Mouse (Mus musculus): Measurements from ENCODE around the gene Olfr262. TPM values are rescaled to one million over a fixed set of nuclear protein-coding genes. Genes with fewer than 3 reads are reported as not detected.

The Olfr262 gene
- polyA plus RNA-seq (2014; fragmentation: Illumina TruSeq; extraction: RNeasy Lipid Tissue Mini Kit (QIAGEN cat#74804); ENCODE audit: low read depth, low replicate concordance): not detected

DNA sequence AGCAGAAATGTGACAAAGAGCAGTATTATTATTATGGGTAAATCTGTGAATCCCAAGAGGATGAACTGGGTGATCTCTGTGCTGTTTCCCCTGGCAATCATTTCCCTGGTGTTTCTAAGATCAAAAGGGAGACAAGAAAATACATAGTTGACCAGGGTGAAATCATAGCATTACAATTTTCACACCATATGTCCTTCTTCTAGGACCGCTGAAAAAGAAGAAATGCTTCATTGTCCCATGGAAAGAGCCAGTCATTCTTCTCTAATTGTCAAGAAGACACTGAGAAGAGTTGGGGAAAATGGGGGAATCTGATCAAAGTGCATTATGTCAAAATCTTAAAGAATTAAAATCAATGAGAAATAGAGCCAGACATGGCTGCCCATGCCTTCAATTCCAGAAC is at the start of gene Olfr262:
Gene Olfr262, minus strand, starts transcription at position 101 of the 400 bp plus-strand sequence.

DNA sequence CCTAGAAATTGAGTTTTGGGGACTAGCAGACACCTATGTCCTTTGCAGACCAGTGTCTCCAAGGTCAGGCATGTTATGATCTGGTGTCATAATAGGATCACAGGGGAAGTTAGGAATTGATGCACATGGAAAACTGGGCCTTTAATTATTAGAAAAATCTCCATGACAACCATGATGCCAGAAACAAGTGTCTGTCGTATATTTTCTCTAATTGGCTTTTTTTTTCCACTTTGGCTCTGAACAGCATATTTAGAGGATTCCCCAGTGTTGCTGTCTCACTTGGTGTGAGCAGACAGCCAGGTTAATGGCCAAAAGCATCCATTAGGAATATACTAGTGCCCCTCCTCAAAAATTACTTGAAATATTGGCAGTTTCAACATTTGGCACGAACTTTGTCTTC is 38.1 kb upstream of the Olfr262 start, which contains the start of gene Olfr1434:
Gene Olfr1434, plus strand, starts transcription at position 301 of the 400 bp plus-strand sequence.

DNA sequence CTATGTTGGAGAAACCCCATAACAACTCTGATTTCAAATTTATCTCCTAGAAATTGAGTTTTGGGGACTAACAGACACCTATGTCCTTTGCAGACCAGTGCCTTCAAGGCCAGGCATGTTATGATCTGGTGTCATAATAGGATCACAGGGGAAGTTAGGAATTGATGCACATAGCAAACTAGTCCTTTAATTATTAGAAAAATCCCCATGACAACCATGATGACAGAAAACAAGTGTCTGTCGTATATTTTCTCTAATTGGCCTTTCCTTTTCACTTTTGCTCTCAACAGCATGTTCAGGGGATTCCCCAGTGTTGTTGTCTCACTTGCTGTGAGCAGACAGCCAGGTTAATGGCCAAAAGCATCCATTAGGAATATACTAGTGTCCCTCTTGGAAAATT is 19.3 kb upstream of the Olfr262 start, which contains the start of gene Olfr235:
Gene Olfr235, plus strand, starts transcription at position 301 of the 400 bp plus-strand sequence.

DNA sequence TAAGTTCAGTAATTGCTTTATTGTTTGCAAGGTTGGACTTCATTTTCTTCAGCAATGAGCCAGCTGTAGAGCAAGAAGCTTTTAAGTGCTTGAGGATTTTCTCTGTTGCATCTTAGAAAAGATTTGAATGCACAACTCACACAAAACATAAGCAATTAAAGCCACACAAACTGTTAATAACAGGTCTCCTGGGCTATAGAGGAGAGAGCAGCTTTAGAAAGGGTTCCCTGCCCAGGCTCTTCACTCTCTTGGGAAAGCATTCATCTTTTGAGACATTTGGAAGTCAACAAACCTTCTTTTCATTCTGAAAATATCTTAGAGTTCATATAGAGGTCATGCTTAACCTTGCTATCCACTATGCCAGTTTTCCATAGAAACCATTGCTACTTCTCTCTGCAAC is 9.0 kb downstream of the Olfr262 start, which contains the start of gene Olfr1432:
Gene Olfr1432, minus strand, starts transcription at position 101 of the 400 bp plus-strand sequence.

DNA sequence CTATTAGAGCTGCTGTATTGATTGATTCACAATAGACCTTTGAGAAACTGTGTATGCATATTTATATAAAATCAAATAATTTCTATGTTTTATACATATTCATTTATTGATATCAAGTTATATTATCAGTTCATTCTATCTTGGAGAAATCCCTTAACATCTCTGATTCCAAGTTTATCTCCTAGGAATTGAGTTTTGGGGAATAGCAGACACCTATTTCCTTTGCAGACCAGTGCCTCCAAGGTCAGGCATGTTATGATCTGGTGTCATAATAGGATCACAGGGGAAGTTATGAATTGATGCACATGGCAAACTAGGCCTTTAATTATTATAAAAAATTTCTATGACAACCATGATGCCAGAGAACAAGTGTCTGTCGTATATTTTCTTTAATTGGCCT is 41.1 kb downstream of the Olfr262 start, which contains the start of gene Olfr1431:
Gene Olfr1431, plus strand, starts transcription at position 301 of the 400 bp plus-strand sequence.

Other genes with a start within 250 kb of the Olfr262 start
- gene Olfr1423, start 200.3 kb downstream of the Olfr262 start, polyA plus RNA-seq (2014; fragmentation: Illumina TruSeq; extraction: RNeasy Lipid Tissue Mini Kit (QIAGEN cat#74804); ENCODE audit: low read depth, low replicate concordance): not detected
- not detected for gene Olfr1424, start 179.0 kb downstream of the Olfr262 start, polyA plus RNA-seq (2014; fragmentation: Illumina TruSeq; extraction: RNeasy Lipid Tissue Mini Kit (QIAGEN cat#74804); ENCODE audit: low read depth, low replicate concordance)
- not detected for gene Olfr1425, start 163.9 kb downstream of the Olfr262 start, polyA plus RNA-seq (2014; fragmentation: Illumina TruSeq; extraction: RNeasy Lipid Tissue Mini Kit (QIAGEN cat#74804); ENCODE audit: low read depth, low replicate concordance)
- gene Olfr1426, start 149.6 kb downstream of the Olfr262 start, polyA plus RNA-seq (2014; fragmentation: Illumina TruSeq; extraction: RNeasy Lipid Tissue Mini Kit (QIAGEN cat#74804); ENCODE audit: low read depth, low replicate concordance): not detected
- gene Olfr1427, start 138.3 kb downstream of the Olfr262 start, polyA plus RNA-seq (2014; fragmentation: Illumina TruSeq; extraction: RNeasy Lipid Tissue Mini Kit (QIAGEN cat#74804); ENCODE audit: low read depth, low replicate concordance): not detected
- not detected for gene Olfr1428, start 125.8 kb downstream of the Olfr262 start, polyA plus RNA-seq (2014; fragmentation: Illumina TruSeq; extraction: RNeasy Lipid Tissue Mini Kit (QIAGEN cat#74804); ENCODE audit: low read depth, low replicate concordance)
- not detected for gene Olfr76, start 118.5 kb downstream of the Olfr262 start, polyA plus RNA-seq (2014; fragmentation: Illumina TruSeq; extraction: RNeasy Lipid Tissue Mini Kit (QIAGEN cat#74804); ENCODE audit: low read depth, low replicate concordance)
- gene Olfr1555-ps1, start 71.5 kb downstream of the Olfr262 start, polyA plus RNA-seq (2014; fragmentation: Illumina TruSeq; extraction: RNeasy Lipid Tissue Mini Kit (QIAGEN cat#74804); ENCODE audit: low read depth, low replicate concordance): not detected
- not detected for gene Olfr1431, start 41.0 kb downstream of the Olfr262 start, polyA plus RNA-seq (2014; fragmentation: Illumina TruSeq; extraction: RNeasy Lipid Tissue Mini Kit (QIAGEN cat#74804); ENCODE audit: low read depth, low replicate concordance)
- gene Olfr1432, start 9.1 kb downstream of the Olfr262 start, polyA plus RNA-seq (2014; fragmentation: Illumina TruSeq; extraction: RNeasy Lipid Tissue Mini Kit (QIAGEN cat#74804); ENCODE audit: low read depth, low replicate concordance): not detected
- gene Olfr235, start 19.4 kb upstream of the Olfr262 start, polyA plus RNA-seq (2014; fragmentation: Illumina TruSeq; extraction: RNeasy Lipid Tissue Mini Kit (QIAGEN cat#74804); ENCODE audit: low read depth, low replicate concordance): not detected
- not detected for gene Olfr1434, start 38.2 kb upstream of the Olfr262 start, polyA plus RNA-seq (2014; fragmentation: Illumina TruSeq; extraction: RNeasy Lipid Tissue Mini Kit (QIAGEN cat#74804); ENCODE audit: low read depth, low replicate concordance)
- not detected for gene Olfr1436, start 57.5 kb upstream of the Olfr262 start, polyA plus RNA-seq (2014; fragmentation: Illumina TruSeq; extraction: RNeasy Lipid Tissue Mini Kit (QIAGEN cat#74804); ENCODE audit: low read depth, low replicate concordance)
- not detected for gene Olfr1437, start 83.4 kb upstream of the Olfr262 start, polyA plus RNA-seq (2014; fragmentation: Illumina TruSeq; extraction: RNeasy Lipid Tissue Mini Kit (QIAGEN cat#74804); ENCODE audit: low read depth, low replicate concordance)
- not detected for gene Olfr1438-ps1, start 94.3 kb upstream of the Olfr262 start, polyA plus RNA-seq (2014; fragmentation: Illumina TruSeq; extraction: RNeasy Lipid Tissue Mini Kit (QIAGEN cat#74804); ENCODE audit: low read depth, low replicate concordance)
- gene Olfr1440, start 145.6 kb upstream of the Olfr262 start, polyA plus RNA-seq (2014; fragmentation: Illumina TruSeq; extraction: RNeasy Lipid Tissue Mini Kit (QIAGEN cat#74804); ENCODE audit: low read depth, low replicate concordance): not detected
- not detected for gene Olfr1441, start 175.8 kb upstream of the Olfr262 start, polyA plus RNA-seq (2014; fragmentation: Illumina TruSeq; extraction: RNeasy Lipid Tissue Mini Kit (QIAGEN cat#74804); ENCODE audit: low read depth, low replicate concordance)
- not detected for gene Pfpl, start 186.2 kb upstream of the Olfr262 start, polyA plus RNA-seq (2014; fragmentation: Illumina TruSeq; extraction: RNeasy Lipid Tissue Mini Kit (QIAGEN cat#74804); ENCODE audit: low read depth, low replicate concordance)
- gene Mpeg1, start 219.1 kb upstream of the Olfr262 start, polyA plus RNA-seq (2014; fragmentation: Illumina TruSeq; extraction: RNeasy Lipid Tissue Mini Kit (QIAGEN cat#74804); ENCODE audit: low read depth, low replicate concordance): 28.1 TPM

Measured in adipose tissue, adult 10 weeks (tissue).